Mouse (Mus musculus) MEL (cell line): ENCODE measurements around the gene Slc1a1.

ENCODE experiments used
- CTCF ChIP-seq, 3 experiments: IDR thresholded peaks in 2 of 3; conservative IDR thresholded peaks in 1 of 3; 2 replicates each; pipeline ENCODE4 v1.5.1; 2011 to 2012; ENCODE audit warnings: low read length in 3 of 3, low read depth in 2 of 3, mild to moderate bottlenecking in 2 of 3, improper control_type of control experiment in 1 of 3, inconsistent platforms in 1 of 3, mixed read lengths in 1 of 3, moderate library complexity in 1 of 3; ENCODE audit not compliant: control insufficient read depth in 1 of 3, insufficient read depth in 1 of 3, poor library complexity in 1 of 3, severe bottlenecking in 1 of 3
- EP300 ChIP-seq, 2 experiments: IDR thresholded peaks; 2 replicates each; pipeline ENCODE4 v1.6.1; 2011; ENCODE audit warnings: improper control_type of control experiment in 2 of 2, low read length in 2 of 2, low read depth in 1 of 2, mild to moderate bottlenecking in 1 of 2
- ETS1 ChIP-seq: IDR thresholded peaks from 2 replicates; pipeline ENCODE4 v1.6.1; 2012; ENCODE audit warnings: low read depth, mild to moderate bottlenecking, inconsistent platforms, low read length, improper control_type of control experiment, moderate library complexity
- GABPA ChIP-seq: IDR thresholded peaks from 2 replicates; pipeline ENCODE4 v1.6.1; 2012; ENCODE audit warnings: low read depth, mild to moderate bottlenecking, inconsistent platforms, low read length, improper control_type of control experiment, moderate library complexity
- JUND ChIP-seq: IDR thresholded peaks from 2 replicates; pipeline ENCODE4 v1.6.1; 2011; ENCODE audit warnings: low read depth, mild to moderate bottlenecking, improper control_type of control experiment, low read length
- MYB ChIP-seq: IDR thresholded peaks from 2 replicates; pipeline ENCODE4 v1.6.1; 2011; ENCODE audit warnings: mild to moderate bottlenecking, low read depth, low read length, improper control_type of control experiment
- POLR2A ChIP-seq, 2 experiments: IDR thresholded peaks; 2 replicates each; pipeline ENCODE4 v1.6.1; 2011 to 2012; ENCODE audit warnings: low read length in 2 of 2, mild to moderate bottlenecking in 2 of 2, control low read depth in 1 of 2, improper control_type of control experiment in 1 of 2, low read depth in 1 of 2, moderate library complexity in 1 of 2; ENCODE audit not compliant: control insufficient read depth in 1 of 2, insufficient read depth in 1 of 2, poor library complexity in 1 of 2
- TAL1 ChIP-seq: IDR thresholded peaks from 2 replicates; pipeline ENCODE4 v1.6.1; 2012; ENCODE audit warnings: mild to moderate bottlenecking, inconsistent platforms, low read length, moderate library complexity, mixed read lengths
- USF1 ChIP-seq: IDR thresholded peaks from 2 replicates; pipeline ENCODE4 v1.6.1; 2014; ENCODE audit warnings: low read depth, mild to moderate bottlenecking, inconsistent platforms, low read length, improper control_type of control experiment, moderate library complexity
- ZC3H11A ChIP-seq: IDR thresholded peaks from 2 replicates; pipeline ENCODE4 v1.6.1; 2012; ENCODE audit warnings: low read depth, mild to moderate bottlenecking, inconsistent platforms, low read length, improper control_type of control experiment
- ZMIZ1 ChIP-seq: IDR thresholded peaks from 2 replicates; pipeline ENCODE4 v1.6.1; 2012; ENCODE audit warnings: low read depth, mild to moderate bottlenecking, inconsistent platforms, low read length, improper control_type of control experiment, moderate library complexity

GRCm38 (mm10) chr19:28836116-28836515 is 1.3 kb downstream of the Slc1a1 start:
- TF ChIP-seq JUND = no peak
- TF ChIP-seq GABPA = no peak
- no peak for TF ChIP-seq MYB
- no peak for TF ChIP-seq ETS1
- TF ChIP-seq CTCF (IDR thresholded peaks at IDR 0.05 in 2 of 3, conservative IDR thresholded peaks at IDR 0.05 in 1 of 3; ENCODE audit: control insufficient read depth in 1 of 3, insufficient read depth in 1 of 3, low read depth in 2 of 3, low read length in 3 of 3, poor library complexity in 1 of 3, severe bottlenecking in 1 of 3) = no peak
- no peak for TF ChIP-seq EP300 (IDR thresholded peaks at IDR 0.05; ENCODE audit: low read depth in 1 of 2, low read length in 2 of 2)
- TF ChIP-seq POLR2A (IDR thresholded peaks at IDR 0.05; ENCODE audit: control insufficient read depth in 1 of 2, insufficient read depth in 1 of 2, low read depth in 1 of 2, low read length in 2 of 2, poor library complexity in 1 of 2) = no peak
- no peak for TF ChIP-seq ZC3H11A
- no peak for TF ChIP-seq TAL1
- no peak for TF ChIP-seq USF1
- TF ChIP-seq ZMIZ1 = no peak
